Mouse (Mus musculus): ENCODE results near the gene Ppil3. TPM values are rescaled to one million over a fixed set of nuclear protein-coding genes. Genes with fewer than 3 reads are reported as not detected.
A peak's percentile ranks its signal among the peaks of the same experiment; 100 is the strongest.

Gene Ppil3
- polyA plus RNA-seq, 1 experiment from 2014 or later, result 28.7 TPM

DNA sequence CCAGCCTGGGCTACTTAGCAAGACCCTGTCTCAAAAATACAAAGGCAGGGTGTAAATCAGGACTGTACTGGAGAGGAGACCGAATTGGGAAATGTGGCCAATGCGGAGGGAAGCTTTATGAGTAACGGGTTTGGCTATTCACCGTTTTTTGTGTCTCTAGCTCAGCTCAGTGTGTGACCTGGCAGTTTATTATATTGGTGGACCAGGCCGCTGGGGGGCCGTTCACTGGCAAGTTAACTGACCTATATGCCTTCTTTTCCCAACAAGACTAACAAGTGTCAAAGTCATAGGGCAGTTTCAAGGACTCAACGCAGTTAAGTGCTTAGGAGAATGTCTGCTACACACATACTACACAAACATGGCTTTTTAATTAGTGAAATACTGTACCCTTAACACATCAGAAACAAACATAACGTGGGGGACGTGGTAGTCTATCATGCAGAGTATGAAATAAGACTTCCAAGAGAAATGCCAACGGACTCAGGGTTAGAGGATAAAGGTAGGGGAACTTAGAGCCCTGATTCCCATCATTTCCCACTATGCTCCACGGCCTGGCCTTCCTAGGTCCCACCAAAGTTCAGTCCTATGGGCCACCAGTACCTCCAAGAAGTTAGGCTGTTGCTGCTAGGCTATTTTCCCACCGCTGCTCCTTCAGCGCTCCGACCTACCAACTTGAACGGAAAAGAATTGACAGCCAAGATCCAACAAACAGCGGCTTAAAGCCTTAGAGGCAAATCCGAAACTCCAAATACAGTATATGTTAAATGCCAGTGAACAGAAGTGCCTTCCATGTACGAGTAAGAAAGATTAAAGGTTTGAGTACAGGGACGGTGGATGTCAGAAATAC lies 53.6 kb downstream of the Ppil3 start:
- H3K9ac ChIP-seq, result peak overlapping the region; percentile 95
- WGBS, result 41% methylated on average over 19 of the region's 19 CpGs
- ATAC-seq (replicated peaks; ENCODE audit: insufficient number of reproducible peaks, insufficient read depth, low FRiP score, low read depth), result no peak

GRCm38 (mm10) chr1:58382586-58383281 lies 62.6 kb downstream of the Ppil3 start:
- 66% methylated on average over 5 of the region's 5 CpGs for WGBS
- Histone ChIP-seq H3K27ac (no peak overlapping the region), H3K4me3 (no peak overlapping the region), H3K36me3 (no peaks in the 10 kb centered on the region), H3K9me3 (replicated peaks) (no peaks in the 10 kb centered on the region), H3K9ac (no peak overlapping the region), H3K27me3 (no peaks in the 10 kb centered on the region), H3K4me2 (no peak overlapping the region), H3K4me1 (replicated peaks) (no peaks in the 10 kb centered on the region)
- ATAC-seq (replicated peaks; ENCODE audit: insufficient number of reproducible peaks, insufficient read depth, low FRiP score, low read depth), result no peak

More for the DNA sequence above, 53.6 kb downstream of the Ppil3 start:
- Histone ChIP-seq H3K4me1 (replicated peaks) (peaks cover 19% of the 10 kb centered on the region), H3K4me3 (peak overlapping the region; percentile 89), H3K27ac (peak overlapping the region; percentile 99), H3K27me3 (no peaks in the 10 kb centered on the region), H3K36me3 (peaks cover 17% of the 10 kb centered on the region), H3K4me2 (peak overlapping the region; percentile 73), H3K9me3 (replicated peaks) (no peaks in the 10 kb centered on the region)

Other genes starting within 250 kb of the Ppil3 start
- gene Aox4, start 235.1 kb downstream of the Ppil3 start, polyA plus RNA-seq (2015; fragmentation: Nextera tagmentation; extraction: Ambion mirVana), result 0.08 and 0.18 TPM in 2 replicates
- not detected in 2 replicates for gene Aox2, start 167.2 kb downstream of the Ppil3 start, polyA plus RNA-seq (2015; fragmentation: Nextera tagmentation; extraction: Ambion mirVana)
- 178 and 181 TPM in 2 replicates for gene Bzw1, start 52.6 kb downstream of the Ppil3 start, polyA plus RNA-seq (2015; fragmentation: Nextera tagmentation; extraction: Ambion mirVana)
- 125 and 126 TPM in 2 replicates for gene Clk1, start 21.4 kb downstream of the Ppil3 start, polyA plus RNA-seq (2015; fragmentation: Nextera tagmentation; extraction: Ambion mirVana)
- 21.2 and 25.0 TPM in 2 replicates for gene Nif3l1, start 335 bp downstream of the Ppil3 start, polyA plus RNA-seq (2015; fragmentation: Nextera tagmentation; extraction: Ambion mirVana)
- 14.3 and 16.6 TPM in 2 replicates for gene Orc2, start 59.6 kb upstream of the Ppil3 start, polyA plus RNA-seq (2015; fragmentation: Nextera tagmentation; extraction: Ambion mirVana)
- 3.9 and 4.6 TPM in 2 replicates for gene Fam126b, start 140.8 kb upstream of the Ppil3 start, polyA plus RNA-seq (2015; fragmentation: Nextera tagmentation; extraction: Ambion mirVana)
- gene Ndufb3, start 140.9 kb upstream of the Ppil3 start, polyA plus RNA-seq (2015; fragmentation: Nextera tagmentation; extraction: Ambion mirVana), result 181 and 255 TPM in 2 replicates

Measured in heart, embryonic 15.5 days (tissue).